Mouse (Mus musculus): Measurements from ENCODE around the gene Phkg1.
"Not testable (repeated sequence)": the region's sequence is repeated elsewhere in the genome, so short reads cannot be mapped to it uniquely, and the experiment has no call there.

The Phkg1 gene

DNA sequence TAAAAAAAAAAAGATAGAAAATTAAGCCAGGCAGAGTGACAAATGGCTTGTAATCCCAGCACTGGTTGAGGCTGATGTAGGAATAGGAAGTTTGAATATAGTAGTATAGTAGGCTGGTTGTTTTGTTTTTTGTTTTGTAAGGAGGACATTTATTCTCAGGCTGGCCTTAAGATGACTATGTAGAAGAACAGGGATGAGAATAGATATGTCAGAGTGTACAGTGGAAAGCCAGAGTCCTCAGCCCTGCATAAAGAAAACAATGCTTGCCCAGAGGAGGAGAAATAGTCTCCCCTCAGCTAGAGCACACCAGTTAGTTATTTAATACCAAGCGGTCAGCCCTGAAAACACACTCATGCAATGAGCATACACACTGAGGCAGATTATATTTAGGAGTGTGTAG lies at the start of gene Phkg1:
Gene Phkg1, minus strand, starts transcription at position 101 of the 400 bp plus-strand sequence.
- DNase-seq = no peak

DNA sequence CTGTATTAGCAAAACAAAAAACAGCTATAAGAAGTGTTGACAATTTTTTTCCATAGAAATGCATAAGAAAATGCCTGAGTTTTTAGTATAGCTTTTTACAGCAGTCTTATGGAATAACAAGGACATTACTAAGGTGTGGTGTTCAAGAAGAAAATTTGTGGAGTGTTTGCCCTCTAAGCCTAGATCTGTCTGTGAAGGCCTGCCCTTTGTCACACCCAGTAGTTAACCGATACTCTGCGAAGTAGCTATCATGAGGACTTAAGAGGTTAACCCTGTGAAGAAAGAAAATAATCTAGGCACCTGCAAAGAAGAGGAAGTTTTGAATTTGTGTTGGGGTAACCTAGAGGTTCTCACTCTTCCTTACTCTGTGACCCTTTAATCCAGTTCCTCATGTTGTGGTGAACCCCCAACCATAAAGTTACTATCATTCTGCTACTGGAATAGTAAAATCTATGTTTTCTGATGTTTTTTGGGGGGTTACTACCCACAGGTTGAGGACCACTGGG lies 49.2 kb upstream of the Phkg1 start:
- DNase-seq = no peak

DNA sequence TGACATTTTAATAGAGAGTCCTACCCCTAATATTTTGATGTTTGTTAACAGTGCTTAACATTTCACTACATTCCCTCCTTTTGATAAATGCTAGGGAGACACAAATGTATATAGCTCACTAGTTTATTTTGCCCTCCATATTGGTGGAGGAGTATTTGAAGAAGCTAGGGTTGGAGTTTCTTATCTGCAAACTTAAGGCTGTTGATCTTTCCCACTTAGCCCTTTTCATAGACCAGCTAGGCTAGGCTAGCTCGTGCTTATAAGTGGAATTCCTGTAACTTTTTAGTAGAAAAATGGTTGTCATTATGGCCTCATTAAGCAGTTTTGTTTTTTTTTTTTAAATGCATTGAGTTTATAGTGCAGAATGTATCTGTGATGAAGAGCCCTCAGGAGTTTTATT lies 45.1 kb upstream of the Phkg1 start:
- DNase-seq = no peak

DNA sequence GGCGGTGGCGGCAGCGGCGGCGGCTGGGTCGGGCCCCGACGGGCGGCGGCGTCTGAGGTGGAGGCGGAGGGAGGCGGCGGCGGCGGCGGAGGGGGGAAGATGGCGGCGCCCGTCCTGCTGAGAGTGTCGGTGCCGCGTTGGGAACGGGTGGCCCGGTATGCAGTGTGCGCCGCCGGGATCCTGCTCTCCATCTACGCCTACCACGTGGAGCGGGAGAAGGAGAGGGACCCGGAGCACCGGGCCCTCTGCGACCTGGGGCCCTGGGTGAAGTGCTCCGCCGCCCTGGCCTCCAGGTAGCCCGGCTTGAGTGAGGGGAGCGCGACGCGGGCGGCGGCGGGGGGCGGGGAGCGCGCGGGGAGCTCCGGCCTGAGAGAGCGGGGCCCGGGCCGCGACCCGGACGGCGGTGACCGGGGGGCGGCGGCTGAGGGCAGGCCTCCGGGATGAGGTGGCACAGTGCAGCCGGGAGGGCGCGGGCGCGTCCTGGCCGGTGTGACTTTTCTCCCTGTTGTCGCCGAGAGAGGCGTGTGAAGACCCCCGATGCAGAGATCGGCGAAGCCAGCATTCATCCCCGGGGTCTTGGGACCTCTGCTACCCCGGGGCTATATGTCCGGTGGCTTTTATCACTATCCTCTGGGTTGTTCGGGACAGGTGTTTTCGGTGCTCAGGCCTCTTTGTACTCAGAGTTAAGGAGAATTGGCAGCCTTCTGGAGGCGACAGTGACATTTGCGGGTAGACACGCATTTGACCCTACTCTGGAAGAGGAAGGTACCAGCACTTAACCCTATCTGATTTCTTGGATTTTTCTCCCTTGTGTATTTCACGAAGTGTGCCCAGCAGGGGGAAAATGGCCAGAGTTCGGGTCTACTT lies 44.0 kb upstream of the Phkg1 start:
- peak; percentile 27 to 30 for DNase-seq

DNA sequence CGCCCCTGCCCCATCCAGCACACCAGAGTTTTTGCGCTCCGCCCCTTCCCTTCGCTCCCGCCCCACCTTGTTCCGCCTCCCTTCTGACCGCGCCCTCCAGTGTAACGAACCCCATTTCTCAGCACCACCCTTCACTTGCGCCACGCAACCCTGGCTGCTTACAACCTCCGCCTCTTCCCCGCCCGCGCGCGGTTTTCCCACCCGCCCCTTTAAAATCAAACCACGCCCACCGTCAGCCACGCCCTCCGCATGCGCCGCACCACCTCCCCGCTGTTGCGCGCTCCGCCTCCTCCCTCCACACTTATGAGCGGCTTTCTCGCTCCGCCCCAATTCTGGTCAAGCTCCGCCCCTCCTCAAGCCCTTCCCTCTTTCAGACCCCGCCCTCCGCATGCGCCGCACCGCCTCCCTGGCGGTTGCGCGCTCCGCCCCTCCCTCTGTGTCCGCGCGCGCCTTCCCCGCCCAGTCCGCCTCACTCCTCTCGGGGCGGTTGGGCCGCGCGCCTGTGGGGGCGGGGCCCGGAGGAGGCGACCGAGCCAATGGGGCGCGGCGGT lies 43.2 kb upstream of the Phkg1 start, which contains the start of gene Vkorc1l1:
Gene Vkorc1l1, plus strand, starts transcription at position 476 of the 551 bp plus-strand sequence.
- peak; percentile 99 for DNase-seq

DNA sequence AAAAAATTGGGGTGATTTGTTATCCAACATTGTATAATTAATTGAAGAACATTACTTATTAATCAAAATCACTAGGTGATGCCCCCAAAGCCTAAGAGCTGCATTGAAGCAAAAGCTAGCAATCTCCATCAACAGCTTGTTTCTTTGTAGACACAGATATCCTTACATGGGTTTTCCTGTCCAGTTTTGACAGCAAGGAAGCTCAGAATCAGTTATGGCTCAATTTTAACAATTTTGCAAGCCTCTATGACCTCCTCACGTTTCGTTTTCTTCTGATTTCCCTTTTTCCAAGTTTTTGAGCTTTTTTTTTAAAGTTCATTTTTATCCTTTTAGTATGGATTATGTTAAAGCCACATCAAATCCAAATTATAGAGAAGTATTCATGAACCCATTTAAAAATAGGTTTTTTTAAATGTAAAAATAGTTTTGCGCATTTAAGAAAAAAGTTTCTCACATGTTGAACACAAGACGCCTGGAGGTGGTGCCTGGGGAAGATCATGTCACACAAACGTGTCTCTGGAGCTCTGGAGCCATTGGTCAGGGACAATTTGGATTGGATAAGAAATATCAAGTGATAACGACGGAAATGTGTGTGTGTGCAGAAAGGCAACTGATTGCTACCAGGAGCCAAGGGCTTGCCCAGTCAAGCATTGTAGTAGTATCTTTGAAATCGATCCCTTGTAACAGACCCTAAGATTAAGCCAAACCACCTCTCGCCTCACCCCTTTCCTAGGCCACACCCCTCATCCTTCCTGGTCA lies 42.6 kb upstream of the Phkg1 start:
- DNase-seq = no peak

DNA sequence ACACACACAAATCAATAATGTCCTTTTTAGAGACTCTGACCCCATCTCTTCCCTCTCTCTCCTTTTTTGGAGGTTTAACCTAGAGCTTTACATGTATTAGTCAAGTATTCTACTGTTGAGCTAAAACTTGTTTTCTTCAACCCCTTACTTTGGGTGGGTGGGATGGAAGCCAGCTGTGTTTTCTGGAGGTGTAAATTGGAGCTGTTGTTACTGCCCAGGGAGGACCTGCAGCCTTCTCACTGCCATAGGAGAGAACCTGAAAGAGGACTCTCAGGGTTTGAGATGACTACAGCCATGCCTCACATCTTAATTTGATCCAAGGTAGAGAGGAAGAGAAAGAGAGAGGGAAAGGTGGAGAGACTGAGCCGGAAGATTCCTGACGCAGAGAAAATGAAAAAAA lies 41.9 kb upstream of the Phkg1 start:
- DNase-seq = no peak

DNA sequence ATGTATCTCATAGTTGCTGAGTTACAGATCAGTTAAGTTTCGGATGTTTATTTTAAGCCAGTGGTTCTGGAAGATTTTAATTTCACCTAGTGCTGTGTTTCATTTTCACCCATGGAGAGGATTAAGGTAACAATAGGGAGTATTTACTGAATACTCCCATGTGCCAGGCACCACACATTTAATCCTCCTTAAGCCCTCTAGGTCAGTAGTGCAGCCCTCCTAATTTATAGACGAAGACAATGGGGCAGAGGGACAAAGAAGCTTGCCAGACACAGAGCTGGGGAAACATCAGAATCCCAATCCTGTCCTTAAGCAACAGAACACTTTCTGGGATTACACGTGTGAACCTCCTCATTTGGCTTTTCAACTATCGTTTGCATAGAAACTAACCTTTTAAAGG lies 38.6 kb upstream of the Phkg1 start:
- DNase-seq = no peak

DNA sequence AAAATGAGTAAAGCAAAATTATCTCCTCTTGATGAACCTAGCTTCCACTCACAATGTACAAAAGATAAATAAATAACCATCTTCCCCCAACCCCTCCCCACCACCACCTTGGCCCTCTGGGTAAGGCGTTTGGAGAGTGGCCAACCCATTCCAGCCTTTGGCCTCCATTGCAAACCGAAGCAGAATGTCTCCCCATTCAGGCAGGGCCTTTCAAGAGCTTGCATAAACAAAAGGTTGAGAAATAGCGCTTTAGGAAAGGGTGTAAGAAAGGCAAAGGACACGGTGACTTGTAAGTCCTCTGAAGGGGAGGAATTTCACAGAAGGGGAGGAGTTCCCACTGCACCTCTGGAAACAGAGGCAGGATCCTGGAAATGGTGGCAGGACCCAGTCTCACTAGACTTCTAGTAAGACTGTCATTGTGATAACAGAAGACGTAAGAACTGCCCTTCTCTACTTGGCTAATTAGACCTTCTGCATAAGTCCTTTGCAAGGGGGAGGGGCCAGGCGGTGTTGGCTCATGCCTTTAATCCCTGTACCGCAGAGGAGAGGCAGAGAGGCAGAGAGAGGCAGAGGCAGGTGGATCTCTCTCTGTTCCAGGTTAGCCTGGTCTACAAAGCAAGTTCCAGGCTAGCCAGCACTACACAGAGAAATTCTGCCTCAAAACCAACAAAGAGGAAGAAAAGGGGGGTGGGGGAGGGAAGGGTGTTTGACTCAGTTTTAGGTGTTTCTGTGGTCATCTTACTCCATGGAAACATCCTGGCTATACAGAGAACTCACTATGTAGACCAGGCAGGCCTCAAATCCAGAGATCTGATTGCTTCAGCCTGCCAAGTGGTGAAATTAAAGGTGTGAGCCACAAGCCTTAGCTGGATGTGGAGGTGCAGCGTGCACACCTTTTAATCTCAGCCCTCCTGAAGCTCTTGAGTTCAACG lies 31.8 kb upstream of the Phkg1 start:
- peak; percentile 71 to 82 for DNase-seq

DNA sequence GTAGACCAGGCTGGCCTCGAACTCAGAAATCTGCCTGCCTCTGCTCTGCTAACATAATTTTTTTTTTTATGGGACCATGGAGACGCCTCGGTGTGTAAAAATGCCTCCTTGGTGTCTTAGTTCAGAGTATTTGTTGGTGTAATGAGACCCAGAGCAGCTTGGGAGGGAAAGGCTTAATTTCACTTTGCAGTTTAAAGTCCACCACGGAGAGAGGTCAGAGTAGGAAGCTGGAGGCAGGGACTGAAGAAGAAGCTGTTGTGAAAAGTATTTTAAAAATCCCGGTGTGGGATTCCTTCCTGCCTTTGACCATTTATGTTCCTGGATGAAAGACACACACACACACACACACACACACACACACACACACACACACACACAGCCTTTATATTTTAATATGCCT lies 27.6 kb upstream of the Phkg1 start:
- DNase-seq = no peak

DNA sequence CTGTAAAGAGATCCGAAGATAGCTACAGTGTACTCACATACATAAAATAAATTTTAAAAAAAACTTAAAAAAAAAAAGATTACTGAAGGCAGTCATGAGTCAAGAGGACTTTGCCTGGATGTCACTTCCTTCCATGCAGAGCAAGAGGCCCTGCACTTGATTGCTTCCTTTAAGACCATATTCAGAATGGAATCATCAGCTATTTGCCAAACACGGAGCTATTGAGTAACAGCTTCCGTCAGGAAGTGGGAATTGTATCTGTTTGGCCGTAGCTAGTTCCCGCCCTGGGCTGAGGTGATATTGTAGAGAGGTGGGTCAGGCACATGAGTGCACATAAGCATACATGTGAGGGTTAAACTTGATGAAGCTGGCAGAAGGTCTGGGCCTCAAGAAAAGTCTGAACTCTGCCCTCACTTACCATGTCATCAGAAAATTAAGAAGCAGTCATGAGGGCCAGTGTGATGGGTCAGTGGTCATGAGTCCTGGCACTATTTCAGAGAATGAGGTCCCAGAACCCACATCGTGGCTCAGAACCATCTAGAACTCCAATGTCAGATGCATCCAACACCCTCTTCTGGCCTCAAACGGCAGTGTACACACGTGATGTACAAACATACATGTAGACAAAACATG lies 26.6 kb upstream of the Phkg1 start:
- peak in 1 of 2 experiments; percentile 8 for DNase-seq

DNA sequence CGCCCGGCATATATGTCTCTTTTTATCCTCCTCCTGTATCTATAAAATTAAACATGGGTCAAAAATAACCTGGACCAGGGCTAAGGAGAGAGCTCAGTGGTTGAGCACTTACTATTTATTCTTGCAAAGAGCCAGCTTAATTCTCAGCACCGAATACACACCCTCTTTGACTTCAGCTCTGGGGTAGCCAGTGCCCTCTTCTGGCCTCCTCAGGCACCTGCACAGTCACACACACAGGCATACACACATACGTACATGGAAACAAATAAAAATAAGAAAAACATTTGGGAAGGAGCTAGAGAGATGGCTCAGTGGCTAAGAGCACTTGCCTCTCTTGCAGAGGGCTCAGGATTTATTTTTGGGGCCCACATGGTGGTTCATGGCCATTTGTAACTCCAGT lies 23.6 kb upstream of the Phkg1 start:
- DNase-seq = no peak

DNA sequence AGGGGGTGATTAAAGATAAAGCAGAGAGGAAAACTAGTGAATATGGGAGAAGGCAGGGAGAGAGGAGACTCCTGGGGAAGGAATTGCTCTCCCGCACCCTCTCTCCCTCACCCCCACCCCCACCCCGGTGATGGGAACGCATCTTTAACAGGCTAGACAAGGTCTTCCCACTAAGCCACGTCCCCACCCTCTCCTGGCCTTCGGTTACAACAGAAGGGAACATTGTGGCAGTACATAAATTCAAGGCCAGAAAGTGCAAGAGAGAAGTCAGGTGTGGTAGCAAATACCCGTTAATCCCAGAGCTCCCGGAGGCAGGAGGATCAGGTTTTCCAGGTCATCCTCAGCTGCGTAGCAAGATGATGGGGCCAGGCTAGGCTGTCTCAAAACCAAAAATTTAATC lies 21.0 kb upstream of the Phkg1 start:
- no peak for DNase-seq

DNA sequence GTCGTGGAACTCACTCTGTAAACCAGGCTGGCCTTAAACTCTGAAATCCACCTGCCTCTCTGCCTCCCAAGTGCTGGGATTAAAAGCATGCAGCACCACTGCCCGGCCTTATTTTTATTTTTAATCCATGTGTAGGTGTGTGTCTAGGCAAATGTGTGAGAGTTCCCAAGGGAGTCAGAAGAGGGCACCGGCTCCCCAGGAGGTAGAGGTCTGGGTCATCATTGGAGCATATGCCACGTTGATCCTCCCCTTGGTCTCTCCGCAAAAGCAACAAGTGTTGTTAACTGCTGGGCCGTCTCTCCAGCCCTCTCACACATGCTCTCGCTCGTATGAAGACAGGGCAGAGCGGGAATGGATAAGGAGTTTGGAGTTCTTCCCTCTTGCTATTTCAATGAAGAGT lies 20.4 kb upstream of the Phkg1 start:
- no peak for DNase-seq

DNA sequence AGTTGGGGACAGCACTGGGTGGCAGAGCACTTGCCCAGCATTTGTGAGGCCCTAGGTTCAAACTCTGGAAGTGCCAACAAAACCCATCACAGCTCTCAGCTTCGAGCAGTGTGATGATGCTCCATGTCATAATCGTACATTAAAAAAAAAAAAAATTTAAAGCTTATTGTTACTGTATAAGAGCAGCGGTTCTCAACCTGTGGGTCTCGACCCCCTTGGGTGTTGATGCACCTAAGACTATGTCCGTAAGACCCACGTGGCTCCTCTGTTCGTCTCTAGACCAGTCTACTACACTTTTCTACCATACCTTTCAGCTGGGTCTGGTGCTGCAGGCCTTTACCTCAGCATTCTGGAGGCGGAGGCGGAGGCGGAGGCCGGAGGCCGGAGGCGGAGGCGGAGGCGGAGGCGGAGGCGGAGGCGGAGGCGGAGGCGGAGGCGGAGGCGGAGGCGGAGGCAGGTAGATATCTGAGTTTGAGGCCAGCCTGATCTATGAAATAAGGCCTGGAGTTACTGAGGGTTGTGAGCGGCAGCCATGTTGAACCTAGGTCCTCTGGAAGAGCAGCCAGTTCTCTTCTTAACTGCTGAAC lies 19.8 kb upstream of the Phkg1 start:
- DNase-seq = no peak

DNA sequence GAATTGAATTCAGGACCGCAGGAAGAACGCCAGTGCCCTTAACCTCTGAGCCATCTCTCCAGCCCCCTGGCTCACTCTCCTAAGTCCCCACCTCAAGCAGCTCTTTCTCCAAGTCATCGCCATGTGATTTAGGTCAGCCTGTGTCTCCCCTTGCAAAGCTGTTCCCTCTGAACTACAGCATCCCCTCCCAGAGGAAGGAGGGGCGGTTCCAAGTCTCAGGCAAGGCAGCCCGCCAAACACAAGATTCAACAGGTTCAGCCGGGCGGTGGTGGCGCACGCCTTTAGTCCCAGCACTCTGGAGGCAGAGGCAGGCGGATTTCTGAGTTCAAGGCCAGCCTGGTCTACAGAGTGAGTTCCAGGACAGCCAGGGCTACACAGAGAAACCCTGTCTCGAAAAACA lies 17.1 kb upstream of the Phkg1 start:
- DNase-seq = not testable (repeated sequence)

DNA sequence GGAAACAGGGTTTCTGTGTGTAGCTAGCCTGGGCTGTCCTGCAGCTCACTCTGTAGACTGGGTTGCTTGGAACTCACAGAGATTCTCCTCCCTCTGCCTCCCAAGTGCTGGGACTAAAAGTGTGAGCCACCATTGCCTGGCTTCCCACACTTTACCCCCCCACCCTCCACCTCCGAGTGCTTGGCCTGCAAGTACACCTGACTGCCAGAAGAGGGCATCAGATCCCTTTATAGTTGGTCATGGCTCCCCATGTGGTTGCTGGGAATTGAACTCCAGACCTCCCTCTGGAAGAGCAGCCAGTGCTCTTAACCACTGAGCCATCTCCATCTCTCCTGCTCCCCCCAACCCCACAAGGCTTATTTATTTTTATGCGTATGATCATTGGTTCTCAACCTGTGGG lies 15.7 kb upstream of the Phkg1 start:
- peak in 1 of 2 experiments; percentile 35 for DNase-seq

DNA sequence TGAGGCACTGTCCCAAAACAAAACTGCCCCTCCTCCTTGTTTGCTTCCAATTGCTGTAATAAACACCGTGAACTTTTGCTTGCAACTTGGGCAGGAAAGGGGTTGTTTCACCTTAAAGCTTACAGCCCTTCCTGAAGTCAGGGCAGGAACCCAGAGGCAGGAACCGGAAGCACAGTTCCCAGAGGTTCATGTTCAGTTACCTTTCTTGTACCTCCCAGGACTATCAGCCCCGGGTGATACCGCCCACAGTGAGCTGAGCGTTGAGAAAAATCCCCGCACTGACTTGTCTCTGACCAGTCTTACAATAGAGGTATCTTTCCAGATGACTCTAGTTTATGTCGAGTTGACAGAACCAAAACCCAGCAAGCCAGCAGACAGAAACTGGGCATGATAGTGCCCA lies 11.2 kb upstream of the Phkg1 start:
- no peak for DNase-seq

DNA sequence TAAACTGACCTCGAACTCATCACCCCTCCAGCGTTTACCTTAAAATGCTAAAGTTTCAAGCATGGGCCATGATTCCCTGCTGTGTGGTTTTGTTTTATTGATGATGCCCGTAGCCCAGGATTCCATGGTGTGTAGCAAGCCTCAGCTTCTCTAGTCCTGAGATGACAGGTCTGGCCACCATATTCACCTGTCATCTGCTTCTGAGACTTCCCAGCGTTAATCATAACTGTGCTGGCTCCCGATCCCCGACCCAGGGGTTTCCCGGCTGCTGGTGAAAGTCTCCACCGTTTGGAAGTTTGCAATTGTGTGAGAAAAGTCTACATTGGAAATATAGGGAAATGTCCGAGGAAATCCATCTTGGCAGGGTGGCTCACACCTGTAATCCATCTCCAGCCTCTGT lies 10.8 kb upstream of the Phkg1 start:
- DNase-seq = no peak

DNA sequence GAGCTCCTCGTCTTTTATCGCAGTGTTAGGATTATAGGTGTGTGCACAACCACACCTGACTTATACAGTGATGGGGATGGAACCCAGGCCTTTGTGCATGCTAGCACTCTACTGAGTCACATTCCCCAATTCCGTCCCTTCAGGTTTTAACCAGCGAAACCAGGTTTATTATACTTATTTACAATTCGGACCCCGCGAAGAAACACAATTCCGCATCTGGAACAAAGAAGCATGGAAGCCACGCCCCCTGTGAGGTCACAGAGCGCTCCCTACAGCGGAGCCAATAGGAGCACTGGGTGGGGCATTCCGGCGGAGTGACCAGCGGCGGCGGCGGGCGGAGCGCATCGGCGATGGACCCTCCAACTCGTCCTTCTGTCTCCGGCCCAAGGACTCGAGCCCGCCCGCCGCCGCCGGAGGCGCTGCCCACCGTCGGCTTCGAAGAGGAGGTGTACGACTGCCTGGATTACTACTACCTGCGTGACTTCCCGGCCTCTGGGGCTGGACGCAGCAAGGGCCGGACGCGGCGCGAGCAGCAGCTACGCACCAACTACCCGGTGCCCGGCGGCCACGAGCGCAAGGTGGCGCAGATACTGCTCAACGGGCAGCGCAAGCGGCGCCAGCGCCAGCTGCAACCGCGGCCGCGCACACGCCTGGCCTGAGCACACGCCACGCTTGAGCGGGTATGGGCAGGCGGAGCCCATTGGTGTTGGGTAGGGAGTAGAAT lies 10.1 kb upstream of the Phkg1 start, which contains the start of gene Nupr1l:
Gene Nupr1l, plus strand, starts transcription at position 299 of the 724 bp plus-strand sequence.
- DNase-seq = peak; percentile 92 to 94

DNA sequence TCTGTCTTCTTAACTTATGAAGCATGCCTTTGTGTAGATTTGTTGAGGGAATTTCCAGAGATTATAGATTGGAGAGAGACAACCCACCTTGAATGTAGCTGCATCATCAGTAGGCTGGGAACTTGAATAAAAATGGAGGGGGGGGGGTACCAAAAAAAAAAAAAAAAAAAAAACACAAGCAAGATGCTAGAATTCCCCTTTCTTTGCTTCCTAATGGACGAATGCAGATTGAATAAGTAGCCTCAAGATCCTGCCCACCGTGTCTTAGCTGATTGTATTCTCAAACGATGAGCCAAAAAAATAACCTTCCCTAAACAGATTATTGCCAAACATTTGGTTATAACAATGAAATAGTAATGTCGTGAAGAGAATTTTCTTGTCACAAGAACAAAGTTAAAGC lies 9.4 kb upstream of the Phkg1 start:
- no peak for DNase-seq
